ENCODE assay signal across 24 mouse cellular contexts in the genomic region with DNA sequence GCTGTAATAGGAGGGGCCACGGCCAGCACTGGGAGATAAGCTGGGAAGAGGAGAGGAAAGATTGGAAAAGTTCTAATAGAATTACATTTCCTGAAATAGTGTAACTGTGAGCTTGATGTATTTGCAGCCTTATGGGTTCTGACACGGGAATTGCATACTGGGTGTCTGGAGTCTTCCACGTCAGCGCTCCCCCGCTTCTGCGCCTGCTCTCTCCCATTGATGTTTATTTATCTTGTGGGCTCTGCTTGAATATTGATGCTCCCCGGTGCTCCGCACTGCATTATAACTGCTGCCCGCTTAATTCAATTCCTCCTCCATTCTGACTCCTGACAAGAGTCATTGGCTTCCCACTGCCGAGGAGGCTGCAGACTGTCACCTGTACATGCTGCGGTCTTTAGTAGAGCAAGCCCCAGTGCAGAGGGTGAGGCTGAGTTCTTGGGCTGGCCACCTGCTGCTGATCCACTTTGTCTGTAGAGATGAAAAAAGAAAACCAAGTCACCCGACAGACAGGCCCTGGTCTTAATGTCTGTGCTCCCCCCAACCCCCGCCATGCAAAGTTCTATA.
DNase-seq lines count a peak whose midpoint lies in the region; ATAC-seq lines count a peak whose summit lies in the region.
"Had no signal": no experiment of that assay in that cellular context is flagged by ENCODE, and none has a peak within 500 bp of the region (broad histone marks: within the 10 kb centered on the region; RNA-seq: fewer than 3 reads in every experiment).

No protein-coding gene starts in this region.

- H3K36me3 ChIP-seq in hindbrain, embryonic 12.5 days: peaks cover 13% of the 10 kb centered on the region
- no peaks in the 10 kb centered on the region for H3K36me3 ChIP-seq in hindbrain, embryonic 11.5 days (ENCODE audit: control insufficient read depth, insufficient read depth, low read length)
- H3K36me3 ChIP-seq in neural tube, embryonic 13.5 days: peaks cover 18% of the 10 kb centered on the region
- peaks cover 5% of the 10 kb centered on the region for H3K36me3 ChIP-seq in midbrain, embryonic 15.5 days (replicated peaks)
- peaks cover 6% of the 10 kb centered on the region for H3K36me3 ChIP-seq in forebrain, embryonic 14.5 days (ENCODE audit: control insufficient read depth, insufficient read depth, low read length)
- H3K36me3 ChIP-seq: embryonic facial prominence, embryonic 15.5 days; G1E; heart, embryonic 10.5 days had no signal

- peak; percentile 50; the same call in 1 of the 2 replicates for ATAC-seq in hindbrain, embryonic 12.5 days (ENCODE audit: low FRiP score)
- ATAC-seq in hindbrain, embryonic 11.5 days (ENCODE audit: low FRiP score): no peak
- peak; percentile 74; the same call in 1 of the 2 replicates for ATAC-seq in neural tube, embryonic 13.5 days (ENCODE audit: low read depth)
- peak; percentile 37; the same call in 1 of the 2 replicates for ATAC-seq in midbrain, embryonic 15.5 days (replicated peaks)
- ATAC-seq in forebrain, embryonic 14.5 days: no peak
- ATAC-seq in erythroblast, adult 5-6 weeks (replicated peaks; ENCODE audit: low FRiP score, poor library complexity, severe bottlenecking): no peak
- ATAC-seq: CD4-positive, CD25-positive, alpha-beta regulatory T cell, adult 4 months; forebrain, embryonic 16.5 days; inflammation-experienced regulatory T-cells, adult 6 months had no signal

- no peak for DNase-seq in hindbrain, embryonic 11.5 days (ENCODE audit: low spot score)
- DNase-seq in neural tube, embryonic 10.5 days (ENCODE audit: extremely low spot score, low spot score): no peak
- no peak for DNase-seq in forebrain, embryonic 14.5 days (ENCODE audit: low spot score)
- DNase-seq in thymus, postnatal 25 days: no peak
- DNase-seq: adrenal gland, adult 8-10 months; adrenal gland, postnatal 36 days; B cell, adult 2 months; cerebellum, adult 11-12 months; cerebellum, postnatal 10 days; embryo, embryonic 11 days; gastrocnemius, postnatal 10 days; heart, adult 18-20 months; heart, postnatal 10 days; heart, postnatal 4 days had no signal

- no peak overlapping the region for H3K27ac ChIP-seq in hindbrain, embryonic 12.5 days
- no peak overlapping the region for H3K27ac ChIP-seq in hindbrain, embryonic 11.5 days (ENCODE audit: low read depth, low read length)
- no peak overlapping the region for H3K27ac ChIP-seq in neural tube, embryonic 13.5 days (replicated peaks)
- H3K27ac ChIP-seq in midbrain, embryonic 15.5 days: no peak overlapping the region
- H3K27ac ChIP-seq in forebrain, embryonic 14.5 days (ENCODE audit: low read depth, low read length): no peak overlapping the region
- H3K27ac ChIP-seq: embryonic facial prominence, embryonic 15.5 days; heart, embryonic 10.5 days had no signal

- H3K9me3 ChIP-seq in hindbrain, embryonic 12.5 days (replicated peaks): peaks cover 8% of the 10 kb centered on the region; the same call in 1 of the 2 replicates
- H3K9me3 ChIP-seq in hindbrain, embryonic 11.5 days (ENCODE audit: control insufficient read depth, low read length): no peaks in the 10 kb centered on the region
- H3K9me3 ChIP-seq in neural tube, embryonic 13.5 days: peaks cover 11% of the 10 kb centered on the region; the same call in 1 of the 2 replicates
- no peaks in the 10 kb centered on the region for H3K9me3 ChIP-seq in midbrain, embryonic 15.5 days
- H3K9me3 ChIP-seq in forebrain, embryonic 14.5 days (replicated peaks; ENCODE audit: control insufficient read depth, low read length): peaks cover 7% of the 10 kb centered on the region; the same call in 1 of the 2 replicates
- H3K9me3 ChIP-seq: embryonic facial prominence, embryonic 15.5 days; heart, embryonic 10.5 days had no signal

- H3K9ac ChIP-seq in hindbrain, embryonic 12.5 days: no peak overlapping the region
- H3K9ac ChIP-seq in hindbrain, embryonic 11.5 days (ENCODE audit: low read depth, low read length): no peak overlapping the region
- no peak overlapping the region for H3K9ac ChIP-seq in neural tube, embryonic 13.5 days
- H3K9ac ChIP-seq in midbrain, embryonic 15.5 days: no peak overlapping the region
- H3K9ac ChIP-seq in forebrain, embryonic 14.5 days (ENCODE audit: low read length): no peak overlapping the region
- H3K9ac ChIP-seq: embryonic facial prominence, embryonic 15.5 days had no signal

- no peak overlapping the region for H3K4me2 ChIP-seq in hindbrain, embryonic 12.5 days (replicated peaks)
- H3K4me2 ChIP-seq in hindbrain, embryonic 11.5 days (replicated peaks; ENCODE audit: low read depth, low read length): no peak overlapping the region
- no peak overlapping the region for H3K4me2 ChIP-seq in neural tube, embryonic 13.5 days
- H3K4me2 ChIP-seq in midbrain, embryonic 15.5 days: no peak overlapping the region; the same call in 1 of the 2 replicates
- H3K4me2 ChIP-seq in forebrain, embryonic 14.5 days (ENCODE audit: low read length): no peak overlapping the region
- H3K4me2 ChIP-seq: embryonic facial prominence, embryonic 15.5 days had no signal

- H3K4me3 ChIP-seq in hindbrain, embryonic 12.5 days: no peak overlapping the region
- no peak overlapping the region for H3K4me3 ChIP-seq in hindbrain, embryonic 11.5 days (ENCODE audit: low read depth, low read length)
- H3K4me3 ChIP-seq in neural tube, embryonic 13.5 days: no peak overlapping the region
- H3K4me3 ChIP-seq in midbrain, embryonic 15.5 days: no peak overlapping the region
- H3K4me3 ChIP-seq in forebrain, embryonic 14.5 days (ENCODE audit: low read depth, low read length): no peak overlapping the region
- H3K4me3 ChIP-seq: embryonic facial prominence, embryonic 15.5 days; heart, embryonic 10.5 days had no signal

- H3K27me3 ChIP-seq in hindbrain, embryonic 12.5 days: no peaks in the 10 kb centered on the region
- no peaks in the 10 kb centered on the region for H3K27me3 ChIP-seq in hindbrain, embryonic 11.5 days (ENCODE audit: control insufficient read depth, insufficient read depth, low read length)
- no peaks in the 10 kb centered on the region for H3K27me3 ChIP-seq in neural tube, embryonic 13.5 days
- no peaks in the 10 kb centered on the region for H3K27me3 ChIP-seq in midbrain, embryonic 15.5 days (replicated peaks)
- no peaks in the 10 kb centered on the region for H3K27me3 ChIP-seq in forebrain, embryonic 14.5 days (replicated peaks; ENCODE audit: control insufficient read depth, insufficient read depth, low read length)
- H3K27me3 ChIP-seq: embryonic facial prominence, embryonic 15.5 days had no signal

- WGBS in hindbrain, embryonic 12.5 days: 67% methylated on average over 13 of the region's 13 CpGs
- WGBS in hindbrain, embryonic 11.5 days: 68% methylated on average over 13 of the region's 13 CpGs
- WGBS in neural tube, embryonic 13.5 days: 57% methylated on average over 13 of the region's 13 CpGs
- WGBS in midbrain, embryonic 15.5 days: 55% methylated on average over 13 of the region's 13 CpGs
- 90% methylated on average over 13 of the region's 13 CpGs for WGBS in forebrain, embryonic 14.5 days

- peaks cover 24% of the 10 kb centered on the region for H3K4me1 ChIP-seq in hindbrain, embryonic 12.5 days
- H3K4me1 ChIP-seq in hindbrain, embryonic 11.5 days (replicated peaks; ENCODE audit: control insufficient read depth, insufficient read depth, low read length): no peaks in the 10 kb centered on the region; the same call in 1 of the 2 replicates
- peaks cover 31% of the 10 kb centered on the region for H3K4me1 ChIP-seq in neural tube, embryonic 13.5 days (replicated peaks)
- peaks cover 30% of the 10 kb centered on the region for H3K4me1 ChIP-seq in midbrain, embryonic 15.5 days
- H3K4me1 ChIP-seq in forebrain, embryonic 14.5 days (ENCODE audit: control insufficient read depth, insufficient read depth, low read length): no peaks in the 10 kb centered on the region; the same call in 1 of the 2 replicates
- H3K4me1 ChIP-seq: embryonic facial prominence, embryonic 15.5 days had no signal

Comparison
In these comparisons a context has a peak if more than half of its experiments do, and no peak if none do; other contexts are left out.
1. ATAC-seq: peak in hindbrain, embryonic 12.5 days (single experiment), neural tube, embryonic 13.5 days (single experiment) and midbrain, embryonic 15.5 days (single experiment); none in hindbrain, embryonic 11.5 days (single experiment), forebrain, embryonic 14.5 days (single experiment) and erythroblast, adult 5-6 weeks (single experiment).